Mouse (Mus musculus) midbrain, embryonic 16.5 days (tissue): ENCODE measurements around the gene Gm14597. TPM values are rescaled to one million over a fixed set of nuclear protein-coding genes. Genes with fewer than 3 reads are reported as not detected.
A peak's percentile ranks its signal among the peaks of the same experiment; 100 is the strongest.
"Not testable (repeated sequence)": the region's sequence is repeated elsewhere in the genome, so short reads cannot be mapped to it uniquely, and the experiment has no call there.

Experiments used
- ATAC-seq: fragments of 200-750 bp; cut with Nextera tagmentation; 2 replicates; pipeline ENCODE4 v1.8.0; 2017; ENCODE audit warnings: moderate TSS enrichment
- H3K27ac ChIP-seq: fragments of 300-500 bp; sonication (generic); 2 replicates; pipeline ENCODE4 v1.5.1; 2014; ENCODE audit warnings: mild to moderate bottlenecking, low read length, mixed read lengths
- H3K27me3 ChIP-seq: fragments of 300-500 bp; sonication (generic); 2 replicates; pipeline ENCODE4 v1.6.1; 2014; ENCODE audit warnings: low read depth, low read length, mixed read lengths; ENCODE audit not compliant: control insufficient read depth, insufficient read depth
- H3K36me3 ChIP-seq: fragments of 300-500 bp; sonication (generic); 2 replicates; pipeline ENCODE4 v1.6.1; 2014; ENCODE audit warnings: mild to moderate bottlenecking, low read length, moderate library complexity, mixed read lengths; ENCODE audit not compliant: control insufficient read depth, insufficient read depth
- H3K4me1 ChIP-seq: fragments of 300-500 bp; sonication (generic); 2 replicates; pipeline ENCODE4 v1.6.1; 2014; ENCODE audit warnings: mild to moderate bottlenecking, low read length, mixed read lengths; ENCODE audit not compliant: control insufficient read depth, insufficient read depth
- H3K4me2 ChIP-seq: fragments of 300-500 bp; sonication (generic); 2 replicates; pipeline ENCODE4 v1.6.1; 2014; ENCODE audit warnings: mild to moderate bottlenecking, low read length, mixed read lengths
- H3K4me3 ChIP-seq: fragments of 300-500 bp; sonication (generic); 2 replicates; pipeline ENCODE4 v1.5.1; 2014; ENCODE audit warnings: low read depth, mild to moderate bottlenecking, low read length, moderate library complexity, mixed read lengths
- H3K9ac ChIP-seq: fragments of 300-500 bp; sonication (generic); 2 replicates; pipeline ENCODE4 v1.6.1; 2014; ENCODE audit warnings: low read depth, low read length, mixed read lengths
- H3K9me3 ChIP-seq: fragments of 300-500 bp; sonication (generic); replicated peaks from 2 replicates; pipeline ENCODE4 v1.6.1; 2014; ENCODE audit warnings: mild to moderate bottlenecking, low read length, mixed read lengths; ENCODE audit not compliant: control insufficient read depth, poor library complexity, severe bottlenecking
- WGBS: fragments of 180-500 bp; shearing (Covaris S2); extraction: QIAGEN DNeasy Blood & Tissue Kit; methylation state at CpG from one replicate; pipeline ENCODE4 v1.1.7; 2014; 5-methylcytosine and 5-hydroxymethylcytosine counted together
- polyA plus RNA-seq: library from polyadenylated mRNA; unstranded; fragments of >200 nt; fragmentation: Nextera tagmentation; extraction: Ambion mirVana; gene quantifications from 2 replicates; pipeline ENCODE4 v1.2.1, GENCODE M21; 2015

Gm14597 gene
- polyA plus RNA-seq, 1 experiment from 2014 or later: not detected

GRCm38 (mm10) chrX:53607242-53608121 lies 1.3 kb downstream of the Gm14597 start, which contains the start of gene Rtl8c:
Rtl8c (plus strand) TSS chrX:53608032.
- H3K4me2 ChIP-seq: peak within 1 kb of the TSS; percentile 57

DNA sequence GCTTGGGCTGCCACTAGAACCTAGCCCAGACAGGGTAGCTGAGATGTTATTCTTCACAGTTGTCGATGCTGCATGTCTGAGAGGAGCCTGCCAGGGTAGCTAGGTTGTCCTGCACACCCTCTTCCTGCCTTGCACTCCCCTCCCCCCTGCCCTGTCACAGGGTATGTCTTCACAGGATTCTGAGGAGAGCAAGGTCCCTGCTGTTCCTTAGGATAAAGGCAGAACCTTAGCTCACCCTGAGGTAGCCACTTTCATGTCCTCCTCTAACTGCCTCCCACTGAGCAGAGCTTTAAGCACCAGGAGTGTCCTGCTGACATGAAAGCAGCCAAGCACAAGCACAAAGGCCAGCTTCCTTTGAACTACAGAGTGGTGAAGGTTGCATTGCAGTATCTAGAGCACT lies 2.6 kb downstream of the Gm14597 start:
- H3K4me2 ChIP-seq, H3K27ac ChIP-seq, H3K9me3 ChIP-seq, ATAC-seq, H3K27me3 ChIP-seq, H3K4me3 ChIP-seq, H3K4me1 ChIP-seq, H3K36me3 ChIP-seq, H3K9ac ChIP-seq: not testable (repeated sequence)
- WGBS: 44% methylated on average over 1 of the region's 1 CpGs

More at GRCm38 (mm10) chrX:53607242-53608121, 1.3 kb downstream of the Gm14597 start, which contains the start of gene Rtl8c:
- Histone ChIP-seq H3K4me3 (peak within 1 kb of the TSS; percentile 52), H3K27me3 (no peaks in the 10 kb centered on the region), H3K27ac (peak within 1 kb of the TSS; percentile 88), H3K9ac (peak within 1 kb of the TSS; percentile 75), H3K9me3 (no peaks in the 10 kb centered on the region), H3K36me3 (no peaks in the 10 kb centered on the region), H3K4me1 (no peaks in the 10 kb centered on the region)
- peak; percentile 98 for ATAC-seq
- whole genome bisulfite sequencing: 20% methylated on average over 20 of the region's 20 CpGs

- H3K4me1 ChIP-seq, H3K9me3 ChIP-seq, H3K9ac ChIP-seq, H3K4me3 ChIP-seq, H3K36me3 ChIP-seq, H3K27ac ChIP-seq, ATAC-seq, H3K4me2 ChIP-seq, H3K27me3 ChIP-seq: not testable (repeated sequence)
- WGBS: 0% methylated on average over 1 of the region's 2 CpGs
Observed at GRCm38 (mm10) chrX:53599993-53600392, 8.8 kb downstream of the Gm14597 start.

DNA sequence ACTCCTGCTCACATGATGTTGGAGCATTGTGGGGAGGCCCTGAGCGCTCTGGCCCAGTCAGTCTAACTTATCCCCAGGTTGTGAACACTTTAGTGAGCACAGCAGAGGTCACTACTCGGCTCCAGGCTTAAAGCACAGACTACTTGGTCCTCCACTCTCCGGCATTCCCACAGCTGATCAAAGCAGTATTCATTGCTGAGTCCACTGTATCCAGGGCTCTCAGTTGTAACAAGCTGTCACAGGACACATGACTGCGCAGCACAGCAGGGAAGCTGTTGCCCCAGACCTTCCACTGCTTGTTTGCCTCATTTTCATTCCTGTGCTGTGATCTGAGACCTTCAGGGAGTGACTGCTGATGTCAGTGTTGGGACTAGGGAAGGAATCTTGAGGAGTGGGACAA lies 25.4 kb downstream of the Gm14597 start:
- not testable (repeated sequence) for H3K4me2 ChIP-seq, H3K4me3 ChIP-seq, ATAC-seq, H3K27ac ChIP-seq, H3K4me1 ChIP-seq, H3K27me3 ChIP-seq, H3K36me3 ChIP-seq, H3K9me3 ChIP-seq, H3K9ac ChIP-seq
- WGBS: 56% methylated on average over 3 of the region's 4 CpGs

DNA sequence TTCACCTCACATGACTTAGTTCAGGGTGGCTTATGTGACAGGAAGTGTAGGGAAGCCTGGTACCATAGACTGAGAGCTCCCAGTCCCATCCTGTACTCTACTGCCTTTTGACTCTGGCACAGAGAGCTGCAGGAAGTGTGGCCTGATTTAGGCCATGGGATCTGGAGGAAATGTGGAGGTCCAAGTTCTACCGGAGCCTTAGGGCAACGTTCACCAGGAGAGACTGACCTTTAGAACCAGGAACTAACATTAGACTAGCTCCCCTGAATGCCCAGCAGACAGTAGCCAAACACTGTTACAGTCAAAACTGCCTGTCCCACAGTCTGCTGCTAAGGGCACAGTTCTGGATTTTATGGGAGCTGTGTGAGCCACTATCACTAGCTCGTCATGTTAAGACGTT lies 27.4 kb downstream of the Gm14597 start:
- not testable (repeated sequence) for H3K4me3 ChIP-seq, H3K27me3 ChIP-seq, H3K9ac ChIP-seq, H3K9me3 ChIP-seq, H3K4me1 ChIP-seq, H3K4me2 ChIP-seq, H3K27ac ChIP-seq, ATAC-seq, H3K36me3 ChIP-seq
- WGBS: 82% methylated on average over 2 of the region's 4 CpGs

- WGBS: 80% methylated on average over 1 of the region's 1 CpGs
- no peaks in the 10 kb centered on the region for H3K9me3 ChIP-seq
- no peak overlapping the region for H3K9ac ChIP-seq
- no peaks in the 10 kb centered on the region for H3K27me3 ChIP-seq
- H3K27ac ChIP-seq: no peak overlapping the region
- no peaks in the 10 kb centered on the region for H3K4me1 ChIP-seq
- no peak overlapping the region for H3K4me3 ChIP-seq
- no peaks in the 10 kb centered on the region for H3K36me3 ChIP-seq
- H3K4me2 ChIP-seq: no peak overlapping the region
- ATAC-seq: no peak
Observed at GRCm38 (mm10) chrX:53579311-53579710, 29.5 kb downstream of the Gm14597 start.

Other genes starting within 250 kb of the Gm14597 start
- gene Mospd1, start 238.5 kb downstream of the Gm14597 start, polyA plus RNA-seq: 41.2 and 43.8 TPM in 2 replicates
- gene Etd, start 174.1 kb downstream of the Gm14597 start, polyA plus RNA-seq: not detected in 2 replicates
- gene Rtl8c, start 947 bp downstream of the Gm14597 start, polyA plus RNA-seq: 229 and 233 TPM in 2 replicates
- gene Rtl8a, start 34.7 kb upstream of the Gm14597 start, polyA plus RNA-seq: 218 and 231 TPM in 2 replicates
- 179 and 185 TPM in 2 replicates for gene Rtl8b, start 61.4 kb upstream of the Gm14597 start, polyA plus RNA-seq
- 0.19 and 0.29 TPM in 2 replicates for gene 4930502E18Rik, start 115.8 kb upstream of the Gm14597 start, polyA plus RNA-seq
- gene 1700013H16Rik, start 148.9 kb upstream of the Gm14597 start, polyA plus RNA-seq: not detected in 2 replicates
- not detected in 2 replicates for gene Zfp36l3, start 167.4 kb upstream of the Gm14597 start, polyA plus RNA-seq
- 1.6 and 2.8 TPM in 2 replicates for gene Xlr, start 188.7 kb upstream of the Gm14597 start, polyA plus RNA-seq